Mouse (Mus musculus): Measurements from ENCODE around the gene Prkcb. TPM values are rescaled to one million over a fixed set of nuclear protein-coding genes. Genes with fewer than 3 reads are reported as not detected.
A peak's percentile ranks its signal among the peaks of the same experiment; 100 is the strongest.

The Prkcb gene
- polyA plus RNA-seq, 1 experiment from 2014 or later: 12.7 TPM

- H3K36me3 ChIP-seq (ENCODE audit: control insufficient read depth, insufficient read depth, low read length): no peaks in the 10 kb centered on the region
- no peak overlapping the region for H3K9ac ChIP-seq (ENCODE audit: low read length)
- H3K4me3 ChIP-seq (replicated peaks; ENCODE audit: low read length): no peak overlapping the region
- H3K4me2 ChIP-seq (ENCODE audit: low read depth, low read length): no peak overlapping the region
- WGBS: 38% methylated on average over 5 of the region's 5 CpGs
- H3K9me3 ChIP-seq (replicated peaks; ENCODE audit: control insufficient read depth, low read length): no peaks in the 10 kb centered on the region
- H3K27ac ChIP-seq (ENCODE audit: low read length): no peak overlapping the region
- peak; percentile 58; the same call in 1 of the 2 replicates for ATAC-seq (ENCODE audit: insufficient read depth, low FRiP score)
- H3K27me3 ChIP-seq (ENCODE audit: control insufficient read depth, insufficient read depth, low read length): no peaks in the 10 kb centered on the region
- H3K4me1 ChIP-seq (ENCODE audit: control insufficient read depth, insufficient read depth, low read length): no peaks in the 10 kb centered on the region
These were observed 140.6 kb downstream of the Prkcb start for GRCm38 (mm10) chr7:122429134-122429533.

- H3K36me3 ChIP-seq (ENCODE audit: control insufficient read depth, insufficient read depth, low read length): no peaks in the 10 kb centered on the region
- no peak overlapping the region for H3K9ac ChIP-seq (ENCODE audit: low read length)
- H3K27me3 ChIP-seq (ENCODE audit: control insufficient read depth, insufficient read depth, low read length): no peaks in the 10 kb centered on the region
- ATAC-seq (ENCODE audit: insufficient read depth, low FRiP score): no peak
- no peak overlapping the region for H3K4me3 ChIP-seq (replicated peaks; ENCODE audit: low read length)
- H3K4me2 ChIP-seq (ENCODE audit: low read depth, low read length): no peak overlapping the region
- H3K9me3 ChIP-seq (replicated peaks; ENCODE audit: control insufficient read depth, low read length): no peaks in the 10 kb centered on the region
- no peak overlapping the region for H3K27ac ChIP-seq (ENCODE audit: low read length)
- no peaks in the 10 kb centered on the region for H3K4me1 ChIP-seq (ENCODE audit: control insufficient read depth, insufficient read depth, low read length)
- WGBS: 78% methylated on average over 4 of the region's 4 CpGs
These were observed 143.8 kb downstream of the Prkcb start for GRCm38 (mm10) chr7:122432401-122432800.

GRCm38 (mm10) chr7:122433377-122433776 lies 144.8 kb downstream of the Prkcb start:
- H3K27me3 ChIP-seq (ENCODE audit: control insufficient read depth, insufficient read depth, low read length): no peaks in the 10 kb centered on the region
- no peak overlapping the region for H3K27ac ChIP-seq (ENCODE audit: low read length)
- no peaks in the 10 kb centered on the region for H3K4me1 ChIP-seq (ENCODE audit: control insufficient read depth, insufficient read depth, low read length)
- H3K4me2 ChIP-seq (ENCODE audit: low read depth, low read length): no peak overlapping the region
- no peak overlapping the region for H3K4me3 ChIP-seq (replicated peaks; ENCODE audit: low read length)
- H3K9ac ChIP-seq (ENCODE audit: low read length): no peak overlapping the region
- 68% methylated on average over 5 of the region's 5 CpGs for WGBS
- H3K36me3 ChIP-seq (ENCODE audit: control insufficient read depth, insufficient read depth, low read length): no peaks in the 10 kb centered on the region
- no peak for ATAC-seq (ENCODE audit: insufficient read depth, low FRiP score)
- no peaks in the 10 kb centered on the region for H3K9me3 ChIP-seq (replicated peaks; ENCODE audit: control insufficient read depth, low read length)

GRCm38 (mm10) chr7:122434941-122435340 lies 146.4 kb downstream of the Prkcb start:
- no peak overlapping the region for H3K27ac ChIP-seq (ENCODE audit: low read length)
- no peaks in the 10 kb centered on the region for H3K27me3 ChIP-seq (ENCODE audit: control insufficient read depth, insufficient read depth, low read length)
- H3K4me1 ChIP-seq (ENCODE audit: control insufficient read depth, insufficient read depth, low read length): no peaks in the 10 kb centered on the region
- H3K9me3 ChIP-seq (replicated peaks; ENCODE audit: control insufficient read depth, low read length): no peaks in the 10 kb centered on the region
- no peak overlapping the region for H3K9ac ChIP-seq (ENCODE audit: low read length)
- no peak overlapping the region for H3K4me3 ChIP-seq (replicated peaks; ENCODE audit: low read length)
- WGBS: 53% methylated on average over 4 of the region's 4 CpGs
- H3K4me2 ChIP-seq (ENCODE audit: low read depth, low read length): no peak overlapping the region
- ATAC-seq (ENCODE audit: insufficient read depth, low FRiP score): no peak; the same call in 1 of the 2 replicates
- no peaks in the 10 kb centered on the region for H3K36me3 ChIP-seq (ENCODE audit: control insufficient read depth, insufficient read depth, low read length)

- Histone ChIP-seq H3K4me1 (ENCODE audit: control insufficient read depth, insufficient read depth, low read length) (no peaks in the 10 kb centered on the region), H3K4me2 (ENCODE audit: low read depth, low read length) (no peak overlapping the region), H3K9me3 (replicated peaks; ENCODE audit: control insufficient read depth, low read length) (no peaks in the 10 kb centered on the region), H3K27me3 (ENCODE audit: control insufficient read depth, insufficient read depth, low read length) (no peaks in the 10 kb centered on the region), H3K36me3 (ENCODE audit: control insufficient read depth, insufficient read depth, low read length) (no peaks in the 10 kb centered on the region), H3K27ac (ENCODE audit: low read length) (no peak overlapping the region), H3K4me3 (replicated peaks; ENCODE audit: low read length) (no peak overlapping the region), H3K9ac (ENCODE audit: low read length) (no peak overlapping the region)
- ATAC-seq (ENCODE audit: insufficient read depth, low FRiP score): no peak
- WGBS: 87% methylated on average over 7 of the region's 7 CpGs
These were observed 147.0 kb downstream of the Prkcb start for GRCm38 (mm10) chr7:122435561-122435960.

GRCm38 (mm10) chr7:122437390-122437789 lies 148.8 kb downstream of the Prkcb start:
- peak; percentile 75 for ATAC-seq (ENCODE audit: insufficient read depth, low FRiP score)

GRCm38 (mm10) chr7:122445056-122445455 lies 156.5 kb downstream of the Prkcb start:
- no peaks in the 10 kb centered on the region for H3K27me3 ChIP-seq (ENCODE audit: control insufficient read depth, insufficient read depth, low read length)
- H3K9ac ChIP-seq (ENCODE audit: low read length): no peak overlapping the region
- ATAC-seq (ENCODE audit: insufficient read depth, low FRiP score): no peak
- H3K4me1 ChIP-seq (ENCODE audit: control insufficient read depth, insufficient read depth, low read length): no peaks in the 10 kb centered on the region
- no peak overlapping the region for H3K4me2 ChIP-seq (ENCODE audit: low read depth, low read length)
- no peaks in the 10 kb centered on the region for H3K36me3 ChIP-seq (ENCODE audit: control insufficient read depth, insufficient read depth, low read length)
- H3K27ac ChIP-seq (ENCODE audit: low read length): no peak overlapping the region
- 49% methylated on average over 6 of the region's 6 CpGs for WGBS
- H3K4me3 ChIP-seq (replicated peaks; ENCODE audit: low read length): no peak overlapping the region
- no peaks in the 10 kb centered on the region for H3K9me3 ChIP-seq (replicated peaks; ENCODE audit: control insufficient read depth, low read length)

More at GRCm38 (mm10) chr7:122437390-122437789, 148.8 kb downstream of the Prkcb start:
- no peaks in the 10 kb centered on the region for H3K4me1 ChIP-seq (ENCODE audit: control insufficient read depth, insufficient read depth, low read length)
- no peak overlapping the region for H3K4me2 ChIP-seq (ENCODE audit: low read depth, low read length)
- 78% methylated on average over 1 of the region's 1 CpGs for WGBS
- no peaks in the 10 kb centered on the region for H3K27me3 ChIP-seq (ENCODE audit: control insufficient read depth, insufficient read depth, low read length)
- no peaks in the 10 kb centered on the region for H3K9me3 ChIP-seq (replicated peaks; ENCODE audit: control insufficient read depth, low read length)
- H3K9ac ChIP-seq (ENCODE audit: low read length): no peak overlapping the region
- no peak overlapping the region for H3K27ac ChIP-seq (ENCODE audit: low read length)
- H3K36me3 ChIP-seq (ENCODE audit: control insufficient read depth, insufficient read depth, low read length): no peaks in the 10 kb centered on the region
- H3K4me3 ChIP-seq (replicated peaks; ENCODE audit: low read length): no peak overlapping the region

GRCm38 (mm10) chr7:122452671-122453070 lies 164.1 kb downstream of the Prkcb start:
- WGBS: 71% methylated on average over 8 of the region's 8 CpGs
- H3K4me2 ChIP-seq (ENCODE audit: low read depth, low read length): no peak overlapping the region
- H3K9ac ChIP-seq (ENCODE audit: low read length): no peak overlapping the region
- no peaks in the 10 kb centered on the region for H3K4me1 ChIP-seq (ENCODE audit: control insufficient read depth, insufficient read depth, low read length)
- H3K9me3 ChIP-seq (replicated peaks; ENCODE audit: control insufficient read depth, low read length): no peaks in the 10 kb centered on the region
- no peaks in the 10 kb centered on the region for H3K36me3 ChIP-seq (ENCODE audit: control insufficient read depth, insufficient read depth, low read length)
- no peaks in the 10 kb centered on the region for H3K27me3 ChIP-seq (ENCODE audit: control insufficient read depth, insufficient read depth, low read length)
- no peak overlapping the region for H3K27ac ChIP-seq (ENCODE audit: low read length)
- no peak overlapping the region for H3K4me3 ChIP-seq (replicated peaks; ENCODE audit: low read length)
- ATAC-seq (ENCODE audit: insufficient read depth, low FRiP score): no peak

GRCm38 (mm10) chr7:122459203-122459965 lies 170.8 kb downstream of the Prkcb start:
- ATAC-seq (ENCODE audit: insufficient read depth, low FRiP score): peak; percentile 62; the same call in 1 of the 2 replicates
- Histone ChIP-seq H3K27me3 (ENCODE audit: control insufficient read depth, insufficient read depth, low read length) (no peaks in the 10 kb centered on the region), H3K4me2 (ENCODE audit: low read depth, low read length) (no peak overlapping the region), H3K36me3 (ENCODE audit: control insufficient read depth, insufficient read depth, low read length) (no peaks in the 10 kb centered on the region), H3K9ac (ENCODE audit: low read length) (no peak overlapping the region), H3K9me3 (replicated peaks; ENCODE audit: control insufficient read depth, low read length) (no peaks in the 10 kb centered on the region), H3K27ac (ENCODE audit: low read length) (no peak overlapping the region), H3K4me1 (ENCODE audit: control insufficient read depth, insufficient read depth, low read length) (no peaks in the 10 kb centered on the region), H3K4me3 (replicated peaks; ENCODE audit: low read length) (no peak overlapping the region)
- 64% methylated on average over 9 of the region's 9 CpGs for WGBS
